Comparison of ENCODE assay signal across 8 mouse cellular contexts in genomic region chrX:169997456-169997853, GRCm38 (mm10). TPM values are rescaled to one million over a fixed set of nuclear protein-coding genes. Genes with fewer than 3 reads are reported as not detected.
A peak's percentile ranks its signal among the peaks of the same experiment; 100 is the strongest.
DNase-seq lines count a peak whose midpoint lies in the region; ATAC-seq and TF ChIP-seq lines count a peak whose summit lies in the region.
"Not testable (repeated sequence)": the region's sequence is repeated elsewhere in the genome, so short reads cannot be mapped to it uniquely, and the experiment has no call there.

No protein-coding gene starts in this region.

- H3K4me2 ChIP-seq in embryonic facial prominence, embryonic 11.5 days (ENCODE audit: low read depth, low read length), result peak overlapping the region; percentile 67
- peak overlapping the region; percentile 67 for H3K4me2 ChIP-seq in forebrain, postnatal 0 days (ENCODE audit: low read depth)
- H3K4me2 ChIP-seq in heart, postnatal 0 days (ENCODE audit: low read depth, low read length), result peak overlapping the region; percentile 86
- peak overlapping the region; percentile 60 for H3K4me2 ChIP-seq in kidney, embryonic 14.5 days (replicated peaks; ENCODE audit: low read depth, low read length)
- H3K4me2 ChIP-seq in liver, embryonic 14.5 days (ENCODE audit: low read depth), result peak overlapping the region; percentile 74
- H3K4me2 ChIP-seq in midbrain, embryonic 12.5 days (replicated peaks), result not testable (repeated sequence)

- TF ChIP-seq CTCF in E14TG2a.4 (conservative IDR thresholded peaks at IDR 0.05; ENCODE audit: low read length); forebrain, postnatal 0 days (IDR thresholded peaks at IDR 0.05; ENCODE audit: low read depth); heart, postnatal 0 days (IDR thresholded peaks at IDR 0.05; ENCODE audit: low read depth); liver, embryonic 14.5 days (IDR thresholded peaks at IDR 0.05; ENCODE audit: low read depth): not testable (repeated sequence)

- not testable (repeated sequence) for DNase-seq in embryonic facial prominence, embryonic 11.5 days (ENCODE audit: low spot score); forebrain, postnatal 0 days; heart, postnatal 0 days (ENCODE audit: low spot score); liver, embryonic 14.5 days (ENCODE audit: low read depth in 3 of 3, low spot score in 3 of 3)
- peak; percentile 64 for DNase-seq in spleen, postnatal 14 days (ENCODE audit: low spot score in 2 of 2)

- H3K27me3 ChIP-seq in E14TG2a.4 (ENCODE audit: insufficient read depth, low read length), result peaks cover 54% of the 10 kb centered on the region
- not testable (repeated sequence) for H3K27me3 ChIP-seq in embryonic facial prominence, embryonic 11.5 days (ENCODE audit: control insufficient read depth, insufficient read depth, low read length); forebrain, postnatal 0 days (ENCODE audit: insufficient read depth, low read length); heart, postnatal 0 days (ENCODE audit: control insufficient read depth, insufficient read depth, low read length); kidney, embryonic 14.5 days (ENCODE audit: control insufficient read depth, insufficient read depth, low read length); liver, embryonic 14.5 days (ENCODE audit: control insufficient read depth, insufficient read depth, low read length); midbrain, embryonic 12.5 days

- H3K9me3 ChIP-seq in E14TG2a.4 (ENCODE audit: low read length), result peaks cover 60% of the 10 kb centered on the region
- H3K9me3 ChIP-seq in embryonic facial prominence, embryonic 11.5 days (replicated peaks; ENCODE audit: control insufficient read depth, low read length), result peaks cover 10% of the 10 kb centered on the region
- peaks cover 19% of the 10 kb centered on the region for H3K9me3 ChIP-seq in forebrain, postnatal 0 days (ENCODE audit: low read length)
- H3K9me3 ChIP-seq in heart, postnatal 0 days (replicated peaks; ENCODE audit: control insufficient read depth, low read length), result peaks cover 28% of the 10 kb centered on the region
- H3K9me3 ChIP-seq in kidney, embryonic 14.5 days (ENCODE audit: control insufficient read depth, low read length), result peaks cover 49% of the 10 kb centered on the region
- peaks cover 10% of the 10 kb centered on the region for H3K9me3 ChIP-seq in liver, embryonic 14.5 days (ENCODE audit: control insufficient read depth, low read length)
- H3K9me3 ChIP-seq in midbrain, embryonic 12.5 days, result not testable (repeated sequence)

- ATAC-seq in embryonic facial prominence, embryonic 11.5 days (replicated peaks; ENCODE audit: insufficient number of reproducible peaks, low FRiP score, low TSS enrichment, low read depth), result 0 out of 2 replicates have a peak, but pooled peaks have one; percentile 3
- ATAC-seq in forebrain, postnatal 0 days; heart, postnatal 0 days (ENCODE audit: insufficient read depth, low read depth); midbrain, embryonic 12.5 days (ENCODE audit: low FRiP score, low read depth): not testable (repeated sequence)
- peak; percentile 36; the same call in 1 of the 2 replicates for ATAC-seq in kidney, embryonic 14.5 days (ENCODE audit: low FRiP score, low TSS enrichment)
- ATAC-seq in liver, embryonic 14.5 days (ENCODE audit: insufficient read depth), result peak; percentile 34

- H3K4me3 ChIP-seq in E14TG2a.4 (replicated peaks; ENCODE audit: low read length), result peak overlapping the region; percentile 88
- H3K4me3 ChIP-seq in embryonic facial prominence, embryonic 11.5 days (ENCODE audit: low read depth, low read length), result peak overlapping the region; percentile 37
- peak overlapping the region; percentile 34 for H3K4me3 ChIP-seq in forebrain, postnatal 0 days (ENCODE audit: low read depth, low read length)
- H3K4me3 ChIP-seq in heart, postnatal 0 days (ENCODE audit: low read depth, low read length), result peak overlapping the region; percentile 47
- H3K4me3 ChIP-seq in kidney, embryonic 14.5 days (ENCODE audit: low read length), result peak overlapping the region; percentile 31
- H3K4me3 ChIP-seq in liver, embryonic 14.5 days (ENCODE audit: insufficient read depth in 1 of 2, low read depth in 2 of 2, low read length in 2 of 2), result peak overlapping the region; percentile 52
- peak overlapping the region; percentile 31; the same call in 1 of the 2 replicates for H3K4me3 ChIP-seq in midbrain, embryonic 12.5 days

- not testable (repeated sequence) for TF ChIP-seq EP300 in heart, postnatal 0 days (IDR thresholded peaks at IDR 0.05; ENCODE audit: low read depth); liver, embryonic 14.5 days (IDR thresholded peaks at IDR 0.05; ENCODE audit: low read depth)

- H3K4me1 ChIP-seq in E14TG2a.4 (replicated peaks; ENCODE audit: low read depth, low read length), result peaks cover 51% of the 10 kb centered on the region
- not testable (repeated sequence) for H3K4me1 ChIP-seq in embryonic facial prominence, embryonic 11.5 days (ENCODE audit: control insufficient read depth, insufficient read depth, low read length); forebrain, postnatal 0 days (ENCODE audit: insufficient read depth); heart, postnatal 0 days (ENCODE audit: control insufficient read depth, insufficient read depth); kidney, embryonic 14.5 days (ENCODE audit: control insufficient read depth, insufficient read depth, low read length); liver, embryonic 14.5 days (replicated peaks; ENCODE audit: control insufficient read depth in 2 of 2, insufficient read depth in 2 of 2, low read length in 1 of 2); midbrain, embryonic 12.5 days

- 0 out of 2 replicates have a peak overlapping the region, but pooled peaks have one; percentile 13 for H3K27ac ChIP-seq in embryonic facial prominence, embryonic 11.5 days (replicated peaks; ENCODE audit: low read depth, low read length)
- peak overlapping the region; percentile 74 for H3K27ac ChIP-seq in forebrain, postnatal 0 days (ENCODE audit: low read depth, low read length)
- peak overlapping the region; percentile 56 for H3K27ac ChIP-seq in heart, postnatal 0 days (ENCODE audit: low read depth)
- peak overlapping the region; percentile 32; the same call in 1 of the 2 replicates for H3K27ac ChIP-seq in kidney, embryonic 14.5 days (ENCODE audit: low read depth, low read length)
- not testable (repeated sequence) for H3K27ac ChIP-seq in liver, embryonic 14.5 days; midbrain, embryonic 12.5 days (replicated peaks)

- 14% methylated on average over 35 of the region's 40 CpGs for WGBS in embryonic facial prominence, embryonic 11.5 days
- WGBS in forebrain, postnatal 0 days, result 46% methylated on average over 40 of the region's 40 CpGs
- WGBS in heart, postnatal 0 days, result 55% methylated on average over 40 of the region's 40 CpGs
- 57% methylated on average over 40 of the region's 40 CpGs for WGBS in kidney, embryonic 14.5 days
- 17% methylated on average over 40 of the region's 40 CpGs for WGBS in liver, embryonic 14.5 days (ENCODE audit: insufficient replicate concordance)
- WGBS in midbrain, embryonic 12.5 days, result 18% methylated on average over 39 of the region's 40 CpGs

- H3K36me3 ChIP-seq in E14TG2a.4 (ENCODE audit: insufficient read depth, low read length), result peaks cover 28% of the 10 kb centered on the region
- H3K36me3 ChIP-seq in embryonic facial prominence, embryonic 11.5 days (replicated peaks; ENCODE audit: control insufficient read depth, insufficient read depth, low read depth, low read length); forebrain, postnatal 0 days (ENCODE audit: insufficient read depth); heart, postnatal 0 days (replicated peaks; ENCODE audit: control insufficient read depth, insufficient read depth, low read length); kidney, embryonic 14.5 days (ENCODE audit: control insufficient read depth, insufficient read depth, low read length); liver, embryonic 14.5 days (replicated peaks; ENCODE audit: control insufficient read depth, insufficient read depth, low read depth); midbrain, embryonic 12.5 days: not testable (repeated sequence)

- H3K9ac ChIP-seq in embryonic facial prominence, embryonic 11.5 days (replicated peaks; ENCODE audit: low read length); midbrain, embryonic 12.5 days (replicated peaks): not testable (repeated sequence)
- peak overlapping the region; percentile 51 for H3K9ac ChIP-seq in forebrain, postnatal 0 days
- H3K9ac ChIP-seq in heart, postnatal 0 days (replicated peaks; ENCODE audit: low read depth, low read length), result peak overlapping the region; percentile 41
- peak overlapping the region; percentile 5 for H3K9ac ChIP-seq in kidney, embryonic 14.5 days (ENCODE audit: low read depth, low read length)
- peak overlapping the region; percentile 1; the same call in 1 of the 2 replicates for H3K9ac ChIP-seq in liver, embryonic 14.5 days (replicated peaks)

RNA-seq across cellular contexts. Expression of gene Gm21887, which starts 12.0 kb away (rescaled TPM):
- 154 and 162 TPM in 2 replicates for polyA plus RNA-seq in embryonic facial prominence, embryonic 11.5 days (2014; fragmentation: Nextera tagmentation; extraction: Ambion mirVana)
- total RNA-seq in forebrain, postnatal 0 days (2014; rRNA removed), result 12.1 and 39.7 TPM in 2 replicates
- 156 and 231 TPM in 2 replicates for polyA plus RNA-seq in forebrain, postnatal 0 days (2015; fragmentation: Nextera tagmentation; extraction: Ambion mirVana)
- total RNA-seq in heart, postnatal 0 days (2014; rRNA removed; ENCODE audit: low replicate concordance), result 0.88 and 16.5 TPM in 2 replicates
- 32.6 and 63.9 TPM in 2 replicates for polyA plus RNA-seq in heart, postnatal 0 days (2015; fragmentation: Nextera tagmentation; extraction: Ambion mirVana)
- polyA plus RNA-seq in kidney, embryonic 14.5 days (2014; fragmentation: Nextera tagmentation; extraction: Ambion mirVana), result 279 and 362 TPM in 2 replicates
- 94.3 and 264 TPM in 2 replicates for polyA plus RNA-seq in liver, embryonic 14.5 days (2012; rRNA removed)
- 36.2 and 58.4 TPM in 2 replicates for polyA plus RNA-seq in liver, embryonic 14.5 days (2014; fragmentation: Nextera tagmentation; extraction: Ambion mirVana)
- 187 and 270 TPM in 2 replicates for polyA plus RNA-seq in midbrain, embryonic 12.5 days (2016; fragmentation: Nextera tagmentation; extraction: Ambion mirVana)

Comparison
In these comparisons a context has a peak if more than half of its experiments do, and no peak if none do; other contexts are left out.
1. H3K4me3 ChIP-seq: peak in every context shown above with its lines; median percentile 88 in E14TG2a.4; 52 in liver, embryonic 14.5 days; 47 in heart, postnatal 0 days; 37 in embryonic facial prominence, embryonic 11.5 days; 34 in forebrain, postnatal 0 days; 31 in kidney, embryonic 14.5 days; 31 in midbrain, embryonic 12.5 days.